Mouse (Mus musculus) CH12F3 (cell line): Measurements from ENCODE around the gene Sox12.

Experiments used
- in situ Hi-C: fragments of 300-500 bp; cut with MboI; formaldehyde crosslinking; loops from 2 replicates; pipeline ENCODE4 v1.14.3; 2020; ENCODE audit warnings: low sequenced_read_pairs

The Sox12 gene

DNA sequence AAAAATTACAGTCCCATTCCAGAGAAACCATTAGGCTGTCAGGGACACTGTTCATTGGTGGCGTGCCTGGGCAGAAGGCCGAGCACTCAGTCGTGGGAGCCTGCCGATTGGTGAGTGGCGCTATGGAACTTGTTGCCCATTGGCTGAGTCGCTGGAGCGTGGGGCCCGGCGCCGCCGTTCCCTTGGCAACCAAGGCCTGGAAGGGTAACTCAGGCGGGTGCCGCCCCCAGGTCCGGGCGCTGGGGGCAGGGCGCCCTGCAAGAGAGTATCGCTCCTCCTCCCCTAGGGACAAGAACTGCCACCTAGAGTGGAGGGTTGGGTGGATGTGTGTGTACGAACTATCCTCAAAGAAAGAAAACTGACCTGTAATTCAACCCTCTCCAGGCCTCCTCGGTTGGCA is 8.3 kb upstream of the Sox12 start:
- in situ Hi-C loops: no loop called here

DNA sequence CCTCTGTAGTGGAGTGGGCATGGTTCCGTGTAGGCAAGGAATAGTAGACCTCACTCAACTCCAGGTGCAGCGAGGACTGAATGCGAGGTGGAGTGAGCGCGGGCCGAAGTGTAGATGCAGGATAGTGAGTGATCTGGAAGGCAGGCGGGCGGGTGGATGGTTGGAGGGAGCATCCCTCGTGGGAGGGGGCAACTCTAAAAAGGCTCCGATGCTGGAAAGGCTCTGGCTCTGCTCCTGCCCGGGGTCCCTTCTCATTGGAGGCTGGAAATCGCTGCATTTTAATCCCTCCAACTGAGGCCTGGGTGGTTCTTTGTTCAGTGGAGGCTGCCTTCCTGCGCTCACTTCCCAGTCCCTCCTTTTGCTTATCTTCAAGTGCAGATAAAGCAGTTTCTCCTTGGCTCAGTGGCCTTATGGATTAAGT is 1.3 kb upstream of the Sox12 start:
- in situ Hi-C loops: loop anchor here (25.0 kb wide), 1 partner anchor 287 kb away; the partner anchor contains the start of gene Srxn1

DNA sequence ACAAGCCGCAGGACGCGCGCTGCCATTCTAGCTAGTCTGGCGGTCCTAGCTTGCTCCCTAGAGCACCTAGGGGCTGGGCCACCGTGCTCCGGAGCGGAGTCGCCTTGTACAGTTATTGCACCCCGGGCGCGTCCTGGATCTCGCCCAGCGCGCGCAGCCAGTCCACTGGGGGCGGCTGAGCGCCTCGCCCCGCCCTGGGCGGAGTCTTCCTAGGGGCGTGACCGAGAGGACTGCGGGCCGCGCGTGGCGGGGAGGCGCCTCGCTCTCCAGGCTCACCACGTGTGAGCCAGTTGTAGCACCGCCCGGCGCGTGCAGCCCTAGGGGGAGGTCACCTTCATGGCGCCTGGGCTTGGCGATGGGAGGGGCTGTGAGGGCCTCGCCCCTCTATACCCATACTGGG is 828 bp upstream of the Sox12 start:
- in situ Hi-C loops: loop anchor here (25.0 kb wide), 1 partner anchor 286 kb away; the partner anchor contains the start of gene Srxn1

DNA sequence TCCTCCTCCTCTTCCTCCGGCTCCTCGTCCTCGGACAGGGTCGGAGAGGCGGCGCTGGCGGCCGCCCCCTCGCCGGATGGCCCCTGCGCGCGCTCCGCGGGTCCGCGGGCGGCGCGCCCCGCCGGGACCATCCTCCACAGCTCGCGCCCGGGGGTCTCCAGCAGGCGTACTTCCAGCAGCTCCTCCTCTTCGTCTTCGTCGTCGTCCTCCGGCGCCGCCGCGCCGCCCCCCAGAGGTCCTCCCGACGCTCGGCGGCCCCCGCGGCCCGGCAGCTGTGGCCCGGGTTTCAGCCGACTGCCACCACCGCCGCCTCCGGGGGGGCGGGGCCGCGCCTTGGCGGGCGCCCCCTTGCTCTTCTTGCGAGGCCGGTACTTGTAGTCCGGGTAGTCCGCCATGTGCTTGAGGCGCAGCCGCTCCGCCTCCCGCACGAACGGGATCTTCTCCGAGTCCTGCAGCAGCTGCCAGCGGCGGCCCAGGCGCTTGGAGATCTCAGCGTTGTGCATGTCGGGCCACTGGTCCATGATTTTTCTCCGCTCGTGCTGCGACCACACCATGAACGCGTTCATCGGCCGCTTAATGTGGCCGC is 766 bp downstream of the Sox12 start:
- in situ Hi-C loops: loop anchor here (25.0 kb wide), 1 partner anchor 285 kb away; the partner anchor contains the start of gene Srxn1

DNA sequence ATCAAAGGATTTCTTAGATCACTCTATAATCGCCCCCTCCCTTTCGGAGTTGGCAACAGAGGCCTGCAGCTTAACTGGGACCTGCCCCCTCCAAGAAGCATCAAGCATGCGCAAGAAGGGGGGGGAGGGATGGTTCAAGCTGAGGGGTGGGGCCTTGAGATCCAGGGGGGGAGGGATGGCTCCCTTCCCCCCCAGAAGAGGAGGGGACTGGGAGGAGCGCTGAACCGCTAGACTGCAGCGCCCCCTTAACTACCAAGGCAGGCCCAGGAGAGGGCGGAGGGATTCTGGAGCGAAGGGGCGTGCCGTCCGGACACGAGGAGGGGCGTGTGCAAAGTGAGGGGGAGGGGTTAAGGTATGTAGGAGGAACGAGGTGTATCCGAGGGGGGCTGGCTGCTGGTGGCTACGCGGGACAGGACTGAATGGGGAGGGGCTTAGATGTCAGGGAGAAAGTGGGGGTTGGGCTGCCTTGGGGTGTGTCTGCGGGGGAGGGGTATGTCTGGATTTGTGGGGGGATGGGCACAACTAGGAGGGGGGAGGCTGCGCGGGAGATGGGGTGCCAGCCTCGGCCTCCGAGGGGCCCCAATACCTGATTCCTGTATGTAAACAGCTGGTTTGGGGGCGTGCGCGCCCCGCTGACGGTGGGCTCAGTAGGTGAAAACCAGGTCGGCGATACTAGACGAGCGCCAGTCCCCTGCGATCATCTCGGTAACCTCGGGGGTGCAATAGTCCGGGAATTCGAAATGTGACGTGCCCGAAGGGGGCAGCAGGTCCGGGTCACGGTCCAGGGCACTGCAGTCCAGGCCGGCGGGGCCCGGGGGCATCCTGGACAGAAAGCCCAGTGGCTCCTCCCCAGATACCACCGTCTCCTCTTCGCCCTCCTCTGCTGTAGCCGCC is 1.5 kb downstream of the Sox12 start:
- in situ Hi-C loops: loop anchor here (25.0 kb wide), 1 partner anchor 284 kb away; the partner anchor contains the start of gene Srxn1

DNA sequence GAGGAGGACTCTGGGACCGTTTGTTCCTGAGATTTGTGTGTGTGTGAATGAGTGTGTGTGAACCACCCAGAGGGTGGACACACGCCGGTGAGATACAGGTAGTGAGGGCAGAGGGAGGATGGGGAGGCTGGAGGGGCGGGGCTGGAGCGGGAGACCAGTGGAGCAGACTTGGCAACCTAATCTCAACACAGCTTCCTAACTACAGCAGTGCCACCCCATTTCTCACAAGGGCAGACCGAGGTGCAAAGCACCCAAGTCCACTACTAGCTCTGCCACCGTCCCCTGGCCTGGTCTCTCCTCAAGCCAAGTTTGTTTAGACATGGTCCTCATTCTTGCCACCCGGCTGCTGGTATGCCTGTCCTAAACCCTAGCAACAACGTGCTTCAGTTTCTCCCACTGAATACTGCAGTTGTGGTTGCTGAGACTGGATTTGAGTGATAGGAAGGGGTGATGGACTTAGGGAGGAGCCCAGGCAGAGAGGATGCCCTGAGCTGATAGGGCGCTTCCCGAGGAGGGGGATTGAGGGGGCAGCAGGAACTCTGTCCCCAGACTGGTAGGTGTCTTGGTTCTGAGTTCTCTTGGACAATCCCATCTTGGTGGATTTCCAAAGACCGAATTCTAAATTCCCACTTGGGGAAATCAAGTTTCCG is 2.5 kb downstream of the Sox12 start:
- in situ Hi-C loops: loop anchor here (25.0 kb wide), 1 partner anchor 283 kb away; the partner anchor contains the start of gene Srxn1

DNA sequence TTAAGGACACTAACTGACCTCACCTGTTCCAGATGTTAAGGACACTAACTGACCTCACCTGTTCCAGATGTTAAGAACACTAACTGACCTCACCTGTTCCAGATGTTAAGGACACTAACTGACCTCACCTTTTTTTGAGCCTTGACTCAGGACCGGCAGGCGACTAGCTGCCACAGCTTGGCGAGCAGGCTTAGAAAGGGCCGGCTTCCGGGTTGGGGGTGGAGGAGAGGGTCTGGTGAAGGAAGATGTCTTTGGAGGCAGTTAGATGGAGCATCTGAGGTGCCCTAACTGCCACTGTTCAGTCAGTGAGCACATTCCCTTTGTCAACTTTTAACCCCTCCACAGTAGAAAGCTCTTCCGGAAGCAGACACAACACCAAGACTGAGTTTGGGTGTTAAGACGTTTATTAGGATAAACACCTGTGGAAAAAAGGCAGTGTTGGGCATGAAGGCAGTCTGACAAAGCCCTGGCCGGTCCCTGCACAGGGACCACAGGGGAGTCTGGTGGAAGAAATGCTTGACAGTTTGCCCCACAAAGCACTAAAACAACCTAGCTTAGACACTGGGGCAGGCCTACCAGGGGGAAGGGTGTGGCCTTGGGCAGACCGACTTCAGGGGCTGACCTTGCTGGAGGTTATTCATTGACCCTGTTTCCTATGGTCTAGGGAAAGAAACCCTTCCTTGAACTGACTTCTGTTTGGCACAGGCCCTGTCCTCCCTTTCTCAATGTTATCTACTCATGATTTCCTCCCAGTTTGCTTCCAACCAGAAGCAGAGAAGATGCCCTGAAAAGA is 4.4 kb downstream of the Sox12 start:
- in situ Hi-C loops: loop anchor here (25.0 kb wide), 1 partner anchor 281 kb away; the partner anchor contains the start of gene Srxn1

DNA sequence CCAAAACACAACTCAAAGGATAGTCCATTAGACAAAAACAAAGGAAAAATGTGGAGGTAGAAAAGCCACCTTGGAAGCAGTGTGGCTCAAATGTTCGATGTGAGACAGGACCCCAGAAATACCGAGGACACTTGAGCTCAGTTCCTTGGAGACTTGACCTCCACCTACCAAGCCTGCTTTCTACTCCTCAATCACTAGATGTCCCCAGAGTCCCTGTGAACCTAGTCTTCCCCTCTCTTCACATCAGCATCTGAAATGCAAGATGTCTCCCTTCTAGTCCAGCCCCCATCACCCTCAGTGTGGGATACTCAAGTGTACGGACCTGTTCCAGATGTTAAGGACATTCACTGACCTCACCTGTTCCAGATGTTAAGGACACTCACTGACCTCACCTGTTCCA is 5.1 kb downstream of the Sox12 start:
- in situ Hi-C loops: loop anchor here (25.0 kb wide), 1 partner anchor 280 kb away; the partner anchor contains the start of gene Srxn1

DNA sequence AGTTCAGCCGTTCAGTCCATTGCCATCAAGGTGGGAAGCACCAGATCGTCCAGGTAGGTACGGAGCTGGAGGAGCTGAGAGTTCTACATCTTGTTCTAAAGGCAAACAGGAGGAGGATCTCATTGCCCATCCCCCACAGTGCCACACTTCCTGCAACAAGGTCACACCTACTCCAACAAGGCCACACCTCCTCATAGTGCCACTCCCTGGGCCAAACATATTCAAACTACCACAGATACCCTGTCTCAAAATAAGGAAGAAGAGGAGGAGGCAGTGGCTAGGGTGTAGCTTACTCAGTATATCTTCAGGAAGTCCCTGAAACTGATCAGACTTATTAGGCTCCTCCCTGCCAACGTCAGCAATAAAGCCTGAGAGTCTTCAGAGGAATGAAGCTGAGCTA is 13.7 kb downstream of the Sox12 start:
- in situ Hi-C loops: loop anchor here (25.0 kb wide), 1 partner anchor 272 kb away; the partner anchor contains the start of gene Srxn1

DNA sequence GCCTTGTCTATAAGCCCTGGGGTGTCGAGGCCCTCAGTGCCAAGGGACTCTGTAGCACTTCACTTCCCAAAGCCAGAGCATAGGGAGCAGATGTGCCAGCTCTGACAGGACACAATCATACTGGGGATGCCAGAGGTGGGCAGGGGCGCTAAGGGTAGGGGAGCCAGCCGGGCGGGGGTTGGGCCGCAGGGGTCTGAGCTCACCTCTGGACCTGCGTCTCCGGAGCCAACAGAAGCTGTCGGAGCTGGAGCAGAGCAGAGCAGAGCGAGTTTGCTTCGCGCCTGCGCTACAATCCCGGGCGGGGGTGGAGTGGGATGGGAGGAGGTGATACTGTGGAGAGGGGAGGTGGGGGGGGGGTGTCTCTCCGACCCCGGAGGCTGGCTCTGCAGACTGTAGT is 21.5 kb downstream of the Sox12 start, which contains the start of gene Nrsn2:
Gene Nrsn2 (minus strand): TSS at position 294 of the 397 bp plus-strand sequence.
- in situ Hi-C loops: loop anchor here (25.0 kb wide), 1 partner anchor 264 kb away; the partner anchor contains the start of gene Srxn1

DNA sequence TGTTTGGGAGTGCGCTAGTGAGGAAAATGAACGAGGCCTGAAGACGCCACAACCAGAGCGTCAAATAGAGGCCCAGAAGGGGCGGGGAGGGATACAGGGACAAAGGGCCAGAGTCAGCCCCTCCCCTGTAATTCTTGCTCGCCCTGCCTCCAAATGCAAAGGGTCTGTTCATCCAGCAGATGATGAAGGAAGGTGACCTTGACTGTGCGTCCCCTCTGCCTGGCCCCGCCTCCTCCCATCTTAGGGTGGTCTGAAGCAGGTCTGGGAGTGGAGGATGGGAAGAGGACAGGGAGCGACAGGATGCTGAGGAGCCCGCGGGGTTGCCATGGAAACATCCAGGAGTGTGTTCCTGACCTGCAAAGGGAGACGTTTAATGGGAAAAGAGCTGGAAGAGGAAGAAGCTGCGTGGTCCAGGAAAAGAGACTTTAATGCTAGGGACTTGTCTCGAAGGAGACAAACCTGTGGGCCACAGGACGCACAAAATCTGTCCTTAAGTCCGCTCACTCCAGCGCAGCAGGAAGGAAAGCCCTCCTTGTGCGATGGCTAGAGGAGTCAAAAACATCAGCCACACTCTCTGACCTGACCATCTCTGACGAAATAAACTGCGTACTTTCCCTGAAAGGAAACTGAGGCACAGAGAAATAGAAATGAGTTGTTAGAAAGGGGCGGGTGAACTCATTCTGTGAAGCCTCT is 22.1 kb downstream of the Sox12 start:
- in situ Hi-C loops: loop anchor here (25.0 kb wide), 1 partner anchor 263 kb away; the partner anchor contains the start of gene Srxn1

DNA sequence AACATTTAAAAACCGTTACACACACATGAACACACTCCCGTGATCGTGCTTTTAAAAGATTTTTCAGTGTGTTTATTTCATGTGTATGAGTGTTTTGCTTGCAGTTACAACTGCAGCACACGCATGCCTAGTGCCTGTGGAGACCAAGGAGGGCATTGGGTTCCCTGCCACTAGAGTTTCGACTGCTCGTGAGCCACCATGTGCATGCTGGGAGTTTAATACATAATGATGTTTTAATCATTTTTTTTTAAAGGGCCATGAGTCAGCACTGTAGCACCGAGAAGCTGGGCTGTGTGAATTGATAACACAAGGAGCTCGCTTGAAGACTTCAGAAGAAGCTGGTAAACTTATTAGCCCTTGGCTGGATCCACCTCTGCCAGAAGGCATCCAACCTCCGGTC is 24.3 kb downstream of the Sox12 start:
- in situ Hi-C loops: no loop called here

DNA sequence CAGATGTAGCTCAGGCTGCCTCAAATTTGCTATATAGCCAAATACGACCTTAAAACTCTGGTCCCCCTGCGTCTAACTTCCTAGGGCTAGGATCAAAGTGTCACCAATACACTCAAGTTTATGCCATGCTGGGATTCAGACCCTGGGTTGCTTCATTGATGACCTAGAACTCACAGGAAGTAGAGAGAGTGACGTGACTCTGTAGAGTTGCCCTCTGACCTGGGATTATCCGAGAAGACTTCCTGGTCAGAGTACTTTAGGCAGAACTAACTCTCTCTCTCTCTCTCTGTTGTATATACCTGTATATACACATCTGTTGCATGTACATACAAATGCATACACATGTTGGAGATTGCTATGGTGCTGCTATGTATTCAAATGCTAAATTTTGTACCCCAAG is 25.2 kb downstream of the Sox12 start:
- in situ Hi-C loops: no loop called here

DNA sequence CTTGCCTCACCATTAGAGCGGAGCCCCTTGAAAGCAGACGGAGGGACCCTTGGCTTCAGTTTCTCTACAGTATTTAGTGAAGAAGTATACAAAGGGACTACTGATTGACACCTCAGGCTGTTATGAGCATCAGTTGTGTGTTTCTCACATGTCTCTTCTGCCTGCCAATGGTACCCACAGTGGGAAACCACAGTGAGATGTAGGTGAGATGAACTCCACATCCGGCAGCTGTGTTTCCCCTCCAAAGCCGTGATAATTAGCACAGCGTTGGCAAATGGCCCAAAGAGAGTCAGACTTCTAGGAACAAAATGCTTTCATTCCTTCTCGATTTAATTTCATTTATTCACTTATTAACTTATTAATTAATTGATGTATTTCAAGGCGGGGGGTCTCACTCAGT is 25.8 kb downstream of the Sox12 start:
- in situ Hi-C loops: no loop called here

DNA sequence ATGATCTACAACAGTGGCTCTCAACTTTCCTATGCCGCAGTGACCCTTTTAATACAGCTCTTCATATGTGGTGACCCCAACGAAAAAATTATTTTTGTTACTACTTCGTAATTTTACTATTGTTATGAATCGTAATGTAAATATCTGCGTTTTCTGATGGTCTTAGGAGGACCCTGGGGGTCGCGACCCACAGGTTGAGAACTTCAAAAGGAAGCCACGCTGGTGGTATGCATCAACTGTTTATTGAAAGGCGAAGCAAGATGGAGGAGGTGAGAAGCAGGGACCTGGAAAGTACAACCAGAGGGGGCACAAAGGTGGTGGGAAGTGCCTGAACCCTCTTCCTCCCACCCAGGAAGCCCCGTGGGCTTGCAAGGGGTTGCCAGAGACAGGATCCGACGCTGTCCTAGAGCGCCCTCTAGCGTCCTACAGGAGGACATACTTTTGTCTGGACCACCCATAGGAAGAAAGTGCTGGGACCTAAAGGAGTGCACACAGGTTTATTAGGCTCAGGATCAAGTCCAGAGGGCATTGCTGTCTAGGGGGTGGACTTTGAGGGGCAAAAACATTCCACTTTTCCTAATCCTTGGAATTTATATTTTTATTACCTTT is 29.2 kb downstream of the Sox12 start:
- in situ Hi-C loops: no loop called here

DNA sequence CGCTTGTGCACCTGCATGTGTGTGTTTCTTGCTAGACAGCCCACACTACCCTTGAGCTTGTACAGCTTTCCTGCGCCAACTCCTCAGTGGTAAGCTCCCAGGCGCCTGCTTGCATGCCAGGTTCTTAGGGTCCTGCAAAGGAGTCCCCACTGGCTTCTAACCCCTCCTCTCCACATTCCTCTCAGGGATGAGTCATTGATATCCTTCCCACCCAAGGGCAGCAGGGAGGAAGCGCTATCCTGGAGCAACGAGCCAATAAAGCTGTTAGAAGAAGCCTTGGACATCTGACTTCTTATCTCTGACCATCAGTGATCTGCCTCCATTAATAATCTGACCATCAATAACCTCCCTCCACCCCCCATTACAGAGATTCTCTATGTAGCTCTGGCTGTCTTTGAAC is 29.9 kb downstream of the Sox12 start:
- in situ Hi-C loops: no loop called here

DNA sequence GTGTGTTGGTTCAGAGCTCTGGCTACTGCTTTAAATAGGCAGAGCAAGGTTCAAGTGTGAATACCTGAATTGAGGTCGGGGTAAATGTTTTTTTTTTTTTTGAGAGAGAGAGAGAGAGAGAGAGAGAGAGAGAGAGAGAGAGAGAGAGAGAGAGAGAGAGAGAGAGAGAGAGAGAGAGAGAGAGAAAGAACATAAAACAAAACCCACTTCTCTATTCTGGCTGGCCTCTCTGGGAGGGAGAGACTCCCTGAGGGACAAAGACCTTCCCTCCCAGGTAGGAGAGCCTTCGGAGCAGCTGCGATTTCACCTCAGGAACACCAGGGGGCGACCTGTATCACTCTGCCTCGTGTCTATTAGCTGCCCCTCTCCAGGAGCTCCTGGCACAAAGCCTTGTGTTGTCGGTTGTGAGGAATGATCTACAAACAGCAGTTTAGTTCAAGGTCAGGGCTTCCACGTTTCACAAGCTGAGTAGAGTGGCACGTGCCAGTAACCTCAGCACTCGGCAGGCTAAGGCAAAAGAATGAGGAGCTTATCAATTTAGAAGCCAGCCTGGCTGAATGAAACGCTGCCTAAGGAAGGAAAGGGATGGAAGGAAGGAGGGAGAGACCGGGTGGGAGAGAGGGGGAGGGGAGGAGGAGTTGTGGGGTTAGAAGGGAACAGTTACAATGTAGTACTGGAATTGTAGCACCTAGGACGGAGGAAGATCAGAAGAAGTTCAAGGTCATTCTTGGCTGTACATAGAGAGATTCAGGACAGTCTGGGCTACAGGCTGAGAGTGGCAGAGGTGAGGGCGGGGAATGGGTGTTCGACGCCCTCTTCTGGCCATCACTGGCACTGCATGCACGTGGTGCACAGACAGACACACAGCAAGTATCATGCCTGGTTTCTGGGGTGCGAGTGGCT is 34.4 kb downstream of the Sox12 start:
- in situ Hi-C loops: no loop called here

DNA sequence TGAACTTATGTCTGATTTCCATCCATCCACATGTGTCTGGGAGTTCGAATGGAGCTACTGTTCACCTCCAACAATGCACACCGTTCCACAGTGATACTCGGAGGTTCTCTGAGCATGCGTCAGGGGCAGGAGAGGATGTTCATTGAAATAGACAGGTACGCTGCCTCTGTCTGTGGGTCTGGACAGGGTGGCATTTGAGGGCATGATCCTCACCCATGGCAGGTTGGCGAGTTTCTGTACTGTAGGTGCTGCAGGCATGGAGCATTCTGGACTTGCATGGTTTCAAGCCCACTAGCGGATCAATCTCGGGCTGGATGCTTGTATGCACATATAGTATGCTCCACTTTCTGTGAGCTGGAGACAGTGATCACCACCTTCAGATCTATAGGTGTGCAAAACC is 36.7 kb downstream of the Sox12 start:
- in situ Hi-C loops: no loop called here
